Mouse (Mus musculus) frontal cortex, postnatal 10 days (tissue): ENCODE results near the gene Vwce.

ENCODE experiments used
- DNase-seq, 2 experiments: peaks; one replicate each; pipeline ENCODE4 v3.0.0; 2022; ENCODE audit warnings: low spot score in 2 of 2, mixed read lengths in 1 of 2

Vwce gene

DNA sequence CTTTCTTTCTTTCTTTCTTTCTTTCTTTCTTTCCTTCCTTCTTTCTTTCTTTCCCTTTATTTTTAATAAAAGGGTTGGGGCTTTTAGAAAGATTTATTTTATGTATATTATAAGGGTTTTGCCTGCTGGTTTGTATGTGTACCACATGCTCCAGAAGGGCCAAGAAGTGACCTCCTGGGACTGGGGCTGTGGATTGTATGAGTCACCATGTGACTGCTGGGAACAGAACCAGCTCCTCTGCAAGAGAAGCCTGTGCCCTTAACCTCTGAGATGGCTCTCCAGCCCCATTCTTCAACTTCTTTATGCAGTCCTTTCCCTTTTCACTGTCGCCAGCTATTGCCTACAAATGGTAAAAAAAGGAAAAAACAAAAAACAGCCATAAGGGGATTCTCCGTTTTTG, 11.6 kb downstream of the Vwce start:
- DNase-seq: no peak

DNA sequence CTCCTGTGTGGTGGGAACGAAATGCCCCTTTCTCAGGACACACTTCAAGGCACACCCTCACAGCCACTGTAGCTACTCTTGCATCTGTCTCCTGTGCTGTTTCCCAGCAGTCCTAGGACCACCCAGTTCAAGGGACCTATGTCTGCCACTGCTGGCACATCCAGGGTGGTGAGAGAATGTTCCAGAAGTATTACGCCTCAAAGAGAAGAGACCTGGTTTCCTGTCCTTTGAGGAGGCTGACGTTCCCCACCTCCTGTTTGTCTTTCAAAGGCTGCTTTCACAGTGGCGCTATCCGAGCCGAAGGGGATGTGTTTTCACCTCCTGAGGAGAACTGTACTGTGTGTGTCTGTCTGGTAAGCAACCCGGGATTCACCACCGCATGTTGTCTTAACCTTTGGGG, 14.1 kb downstream of the Vwce start:
- no peak for DNase-seq

DNA sequence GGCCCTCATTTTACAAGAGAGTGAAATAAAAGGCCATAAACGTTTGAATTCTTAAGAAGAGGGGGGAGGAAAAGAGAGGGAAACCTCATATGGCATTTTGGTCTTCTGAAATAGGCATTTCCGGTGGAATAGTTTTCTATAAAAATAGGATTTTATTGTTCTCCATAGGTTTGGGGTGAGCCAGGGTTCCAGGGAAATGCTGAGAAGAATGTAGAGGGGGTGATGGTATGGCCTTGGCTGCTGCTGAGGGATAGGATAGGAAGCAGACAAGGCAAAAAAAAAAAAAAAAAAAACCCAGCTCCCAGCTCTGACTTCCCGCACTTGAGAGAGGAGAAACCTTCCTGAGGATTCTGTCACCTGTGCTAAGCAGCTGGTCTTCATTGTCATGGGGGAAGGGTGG, 22.0 kb downstream of the Vwce start:
- DNase-seq: no peak

DNA sequence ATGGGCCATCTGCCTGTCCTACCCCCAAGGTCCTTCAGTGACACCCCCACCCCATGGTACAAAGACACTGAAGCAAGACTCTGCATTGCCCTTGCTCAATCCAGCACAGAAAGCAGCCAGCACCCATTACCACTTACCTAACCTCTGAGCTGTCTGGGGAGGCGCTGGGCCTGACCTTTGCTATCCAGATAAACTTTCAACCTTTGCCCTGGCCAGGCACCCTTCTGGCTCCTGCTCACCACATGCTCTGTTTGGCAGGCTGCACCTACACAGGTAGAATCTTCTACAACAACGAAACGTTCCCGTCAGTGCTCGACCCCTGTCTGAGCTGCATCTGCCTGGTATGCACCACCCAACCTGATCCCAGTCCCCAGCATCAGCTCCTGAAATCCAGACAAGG, 23.7 kb downstream of the Vwce start:
- no peak for DNase-seq

DNA sequence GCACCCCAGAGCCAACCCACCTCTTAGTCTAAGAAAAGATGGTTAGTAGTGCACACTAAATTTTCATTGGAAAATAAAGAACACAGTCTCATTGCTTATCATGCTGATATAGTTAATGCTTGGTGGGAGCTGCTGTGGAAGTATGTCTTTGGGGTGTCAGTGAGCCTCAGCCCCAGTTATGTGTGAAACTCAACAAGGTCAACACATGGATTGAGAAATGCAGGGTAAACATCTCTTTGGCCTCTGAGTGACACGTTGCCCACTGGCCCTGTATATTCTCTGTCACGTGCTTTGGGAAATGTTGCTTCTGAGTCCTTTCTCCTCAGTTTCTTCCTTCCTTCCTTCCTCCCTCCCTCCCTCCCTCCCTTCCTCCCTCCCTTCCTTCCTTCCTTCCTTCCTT, 24.4 kb downstream of the Vwce start:
- no peak for DNase-seq

DNA sequence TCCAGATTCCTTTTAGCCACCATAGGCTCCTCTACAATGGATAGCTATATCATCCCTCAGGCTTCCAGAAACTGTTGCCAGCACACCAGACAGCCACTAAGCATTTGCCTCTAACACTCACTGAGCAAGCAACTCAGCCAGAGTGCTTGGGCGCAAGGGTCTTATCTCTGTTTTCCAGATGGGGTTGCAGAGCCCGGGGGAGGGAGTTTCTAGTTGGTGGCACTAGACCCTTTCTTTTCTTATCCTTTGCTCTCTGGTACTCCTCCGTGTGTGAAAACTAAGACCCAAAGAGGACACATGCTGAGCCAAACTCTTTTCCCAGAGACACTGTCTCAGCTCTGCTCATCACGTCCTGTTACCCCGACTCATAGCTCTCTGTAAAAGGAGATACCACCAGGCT, 27.4 kb downstream of the Vwce start:
- no peak for DNase-seq

DNA sequence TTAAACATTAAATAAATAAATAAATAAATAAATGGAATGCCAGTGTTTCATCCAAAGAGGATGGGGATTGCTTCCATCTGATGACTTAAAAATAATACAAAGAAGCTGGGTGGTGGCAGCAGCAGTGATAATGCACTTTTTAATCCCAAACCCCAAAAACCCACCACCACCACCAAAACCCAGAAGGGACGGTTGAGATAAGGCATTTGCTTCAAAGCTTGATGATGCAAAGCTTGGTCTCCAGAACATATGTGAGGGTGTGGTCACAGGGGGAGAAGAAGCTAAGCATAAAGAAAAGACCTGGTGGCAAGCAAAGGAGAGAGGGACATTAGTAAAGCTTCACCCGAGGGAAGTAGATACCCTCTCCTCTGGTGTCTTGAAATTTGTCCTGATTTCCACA, 27.9 kb downstream of the Vwce start:
- DNase-seq: no peak

DNA sequence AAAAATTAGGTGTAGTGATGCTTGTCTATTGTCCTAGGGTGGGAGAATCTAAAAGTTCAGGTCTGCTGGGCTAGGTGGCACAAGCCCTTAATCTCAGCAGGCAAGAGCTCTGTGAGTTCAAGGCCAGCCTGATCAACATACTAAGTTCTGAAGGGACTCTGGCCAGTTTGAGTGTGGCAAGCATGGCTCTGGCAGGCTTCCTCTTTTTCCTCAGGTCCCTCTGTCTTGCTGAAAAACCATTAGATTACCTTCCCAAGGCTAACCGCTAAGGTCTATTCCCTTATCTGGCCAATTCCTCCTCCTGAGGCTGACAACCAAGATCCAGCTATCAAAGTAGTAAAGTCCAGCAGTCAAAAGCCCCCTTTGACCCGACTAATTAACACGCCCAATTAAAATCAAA, 28.7 kb downstream of the Vwce start:
- DNase-seq: no peak

DNA sequence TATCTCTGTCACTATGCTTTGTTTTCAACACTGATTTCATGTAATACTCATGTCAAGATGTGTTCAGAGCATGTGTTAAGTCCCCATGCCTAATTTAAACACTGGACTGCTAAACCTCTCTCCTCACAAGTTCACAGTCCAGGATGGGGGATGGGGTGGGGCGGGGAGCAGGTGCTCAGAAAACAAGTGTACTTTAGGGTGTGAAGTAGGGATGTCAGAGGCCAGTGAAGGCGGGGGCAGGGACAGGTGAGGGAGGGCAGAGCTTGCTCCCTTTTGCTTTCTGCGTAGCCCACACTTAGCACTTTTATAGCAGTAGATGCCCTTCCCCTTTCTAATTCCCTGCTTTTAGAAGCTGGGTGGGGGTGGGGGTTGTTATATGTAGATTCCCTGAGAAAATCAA, 31.1 kb downstream of the Vwce start:
- DNase-seq: no peak

DNA sequence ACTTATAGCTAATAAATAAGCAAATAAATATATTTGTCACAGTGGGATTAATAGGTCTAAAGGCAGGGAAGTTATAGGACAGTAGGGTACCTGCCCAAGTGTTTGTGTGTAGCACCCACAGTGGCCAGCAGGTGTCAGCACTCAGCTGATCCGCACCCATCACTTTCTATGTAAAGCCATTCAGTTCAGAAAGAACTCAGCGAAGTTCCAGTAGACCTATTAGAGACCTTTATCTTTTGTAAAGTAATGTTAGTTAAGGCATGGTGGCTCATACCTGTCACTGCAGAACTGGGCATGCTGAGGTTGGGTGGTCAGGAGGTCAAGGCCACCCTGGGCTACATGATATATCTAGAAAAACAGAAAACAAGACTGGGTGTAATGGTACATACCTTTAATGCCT, 31.5 kb downstream of the Vwce start:
- peak in 1 of 2 experiments; percentile 57 for DNase-seq

DNA sequence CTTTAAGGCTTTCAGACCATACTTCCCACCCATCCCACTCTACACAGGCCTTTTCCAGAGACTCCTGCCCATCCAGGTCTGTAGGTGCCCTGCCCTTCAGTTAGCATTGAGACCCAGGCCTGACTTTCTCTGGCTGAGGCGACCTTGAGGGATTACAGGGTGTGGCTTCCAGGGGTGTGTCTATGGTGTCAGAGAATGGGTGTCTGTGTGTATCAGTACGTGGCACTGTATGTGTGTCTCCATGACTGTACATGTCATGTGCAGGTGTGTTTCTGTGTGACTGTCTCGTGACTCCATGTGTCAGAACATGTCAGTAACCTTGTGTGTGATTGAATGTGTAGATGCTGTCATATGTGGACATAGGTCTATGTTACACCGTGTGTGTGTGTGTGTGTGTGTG, 37.3 kb downstream of the Vwce start:
- no peak for DNase-seq

DNA sequence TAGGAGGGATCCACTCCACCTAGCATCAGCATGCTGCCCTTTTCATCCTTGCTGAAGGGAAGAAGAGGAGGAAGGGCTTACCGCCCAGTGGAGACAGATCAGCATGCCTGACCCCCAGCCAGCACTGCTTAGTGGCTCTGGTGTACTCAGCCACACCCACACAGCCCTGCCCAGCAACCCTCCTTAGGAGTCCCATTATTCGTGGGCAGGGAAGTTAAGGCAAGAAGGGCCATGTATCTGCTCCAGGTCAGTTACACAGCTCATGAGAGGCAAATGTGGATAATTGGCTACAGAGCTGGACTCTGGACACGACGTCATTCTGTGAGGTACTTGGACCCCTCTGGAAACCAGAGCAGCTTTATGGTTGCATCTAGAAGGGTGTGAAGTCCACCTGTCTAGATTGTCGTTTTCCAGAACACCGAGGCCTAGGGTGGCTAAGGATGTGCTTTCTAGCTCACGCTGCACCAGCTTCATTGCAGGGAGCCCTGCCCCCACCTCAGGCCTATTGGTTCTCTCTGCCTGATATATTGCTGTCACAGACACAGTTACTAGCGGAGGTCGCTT, 37.9 kb downstream of the Vwce start:
- no peak for DNase-seq

DNA sequence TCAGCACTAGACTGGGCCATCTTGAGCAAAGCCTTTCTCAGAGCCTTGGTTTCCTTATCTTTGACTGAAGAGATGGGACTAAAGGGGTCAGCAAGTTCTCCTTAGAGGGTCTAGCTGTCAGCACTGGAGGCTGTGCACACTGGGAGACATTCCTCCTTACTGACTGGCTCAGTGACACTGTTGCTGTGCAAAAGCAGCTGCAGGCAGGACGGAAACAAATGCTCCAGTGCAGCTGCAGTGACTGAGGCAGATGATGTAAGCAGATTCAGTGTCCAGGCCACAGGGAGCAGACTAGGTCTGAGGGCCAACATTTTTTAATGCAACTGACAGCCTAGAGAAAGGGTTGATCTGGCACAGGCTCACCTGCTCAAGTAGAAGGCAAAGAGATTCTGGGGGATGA, 39.3 kb downstream of the Vwce start:
- no peak for DNase-seq

DNA sequence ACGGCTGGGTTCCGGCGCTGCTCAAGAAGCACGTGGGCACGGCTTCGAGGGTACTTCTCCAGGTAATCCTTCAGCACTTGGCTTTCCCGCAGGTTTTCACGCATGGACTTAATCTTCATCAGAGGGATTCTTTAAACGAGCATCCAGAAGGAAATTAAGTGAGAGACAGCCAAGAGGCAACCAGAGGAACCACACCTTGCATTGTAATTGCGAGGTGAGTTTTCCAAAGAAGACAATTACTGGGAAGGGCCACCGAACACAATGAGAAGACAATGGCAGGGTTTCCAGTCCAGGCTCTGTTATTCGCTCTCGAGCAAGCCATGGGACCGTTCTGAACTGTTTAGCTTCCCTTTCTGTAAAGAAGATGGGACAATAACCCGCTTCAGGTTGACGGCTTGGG, 42.6 kb downstream of the Vwce start:
- no peak for DNase-seq

DNA sequence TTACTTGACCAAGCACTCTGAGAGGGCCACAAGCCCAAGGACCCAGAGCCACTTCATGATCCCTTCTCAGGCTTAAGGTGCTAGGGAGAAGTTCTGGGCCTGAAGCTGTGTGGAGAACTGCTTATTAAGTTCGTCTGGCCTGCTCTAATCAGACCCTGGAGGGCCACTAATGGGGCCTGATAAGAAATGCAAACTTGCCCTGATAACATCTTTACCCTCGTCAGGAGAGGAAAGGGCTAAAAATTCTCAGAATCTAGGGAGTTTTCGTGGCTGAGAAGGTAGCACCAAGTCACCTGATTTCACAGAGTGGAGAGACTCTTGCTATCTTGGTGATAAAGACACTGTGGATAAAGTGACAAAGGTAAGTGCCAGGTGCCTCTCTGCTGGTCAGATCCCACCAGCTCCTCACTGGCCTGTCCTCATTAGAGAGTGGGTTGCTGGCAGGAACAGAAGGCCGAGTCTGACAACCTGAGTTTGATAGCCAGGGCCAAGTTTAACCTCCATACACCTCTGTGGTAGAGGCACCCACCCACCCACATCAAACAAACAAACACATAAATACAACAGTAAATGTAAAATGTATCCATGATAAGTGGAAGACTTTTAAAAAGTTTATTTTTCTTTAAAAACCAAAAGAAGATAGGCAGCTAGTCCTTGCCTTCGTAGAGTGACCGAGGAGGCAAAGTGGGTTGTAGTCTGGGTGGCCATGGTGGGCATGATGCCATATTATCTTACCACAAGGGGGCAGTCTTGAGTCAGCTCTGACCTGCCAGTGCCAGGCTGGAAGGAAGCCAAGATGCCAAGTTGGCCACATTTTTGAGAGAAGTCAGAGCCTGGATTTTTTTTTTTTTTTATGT, 44.1 kb downstream of the Vwce start, which contains the start of gene Pga5:
Gene Pga5, minus strand, starts transcription at position 157 of the 857 bp plus-strand sequence.
- peak; percentile 41 to 78 for DNase-seq

DNA sequence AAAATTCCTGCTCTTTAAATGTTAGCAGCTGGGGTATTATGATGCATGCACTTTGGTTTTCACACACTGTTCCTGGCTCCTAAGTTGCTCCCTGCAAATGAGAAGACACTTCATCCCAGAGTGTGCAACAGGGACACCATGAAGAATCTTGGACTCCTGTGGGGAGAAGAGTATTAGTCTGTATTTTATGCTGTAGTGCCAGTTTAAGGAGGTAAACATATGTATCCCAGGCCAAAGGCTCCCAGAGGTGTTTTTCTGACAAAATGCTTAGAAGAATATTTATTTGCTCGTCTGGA, 44.7 kb downstream of the Vwce start:
- DNase-seq: no peak

DNA sequence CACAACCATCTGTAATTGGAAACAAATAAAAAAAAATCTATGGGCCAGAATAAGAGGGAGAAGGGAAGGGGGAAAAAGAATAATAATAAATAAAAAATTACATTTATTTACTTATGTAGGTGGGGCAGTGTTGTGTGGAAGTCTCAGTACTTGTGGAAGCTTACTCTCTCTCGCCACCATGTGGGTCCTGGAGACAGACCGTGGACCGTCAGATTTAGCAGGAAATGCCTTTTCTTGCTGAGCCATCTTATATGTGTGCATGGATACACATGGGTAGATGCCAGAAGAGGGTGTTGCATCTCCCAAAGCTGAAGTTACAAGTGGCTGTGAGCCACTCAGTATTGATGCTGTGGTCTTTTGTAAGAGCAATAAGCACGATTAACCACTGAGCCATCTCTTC, 47.6 kb downstream of the Vwce start:
- no peak for DNase-seq

DNA sequence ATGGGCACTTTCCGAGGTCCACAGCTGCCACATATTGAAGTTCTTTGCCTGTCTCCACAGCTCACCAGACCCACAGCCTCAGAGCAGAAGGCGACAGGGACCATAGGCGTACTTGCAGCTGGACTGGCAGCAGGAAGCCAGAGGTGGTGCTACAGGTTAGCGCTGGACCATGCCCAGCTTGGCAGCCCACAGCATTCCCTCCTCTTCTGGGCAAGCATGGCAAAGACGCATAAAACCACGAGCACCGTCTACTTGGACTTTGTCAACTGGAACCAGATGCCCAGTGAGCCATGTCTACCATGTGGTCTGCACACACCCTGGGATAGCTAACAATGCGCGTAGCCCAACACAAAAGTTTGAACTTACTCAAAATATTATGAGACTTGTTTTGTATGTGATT, 51.1 kb downstream of the Vwce start:
- no peak for DNase-seq

DNA sequence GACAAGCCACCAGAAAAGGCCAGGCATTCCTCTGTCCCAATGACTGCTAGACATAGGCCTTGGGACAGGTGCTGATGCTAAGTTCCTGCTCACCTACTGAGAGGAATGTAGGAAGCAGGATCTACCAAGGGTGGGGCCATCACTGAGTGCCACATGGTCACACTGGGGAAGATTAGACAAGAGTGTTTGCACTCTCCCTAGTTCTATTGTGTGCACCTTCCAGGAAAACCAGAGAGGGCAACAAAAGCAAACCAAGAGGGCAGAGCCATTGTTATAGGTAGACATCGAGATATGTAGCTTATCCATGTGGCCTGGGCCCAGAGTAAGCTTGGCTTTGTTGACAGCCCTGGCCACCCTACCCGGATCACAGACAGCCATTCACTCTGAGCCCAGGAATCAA, 51.7 kb downstream of the Vwce start:
- DNase-seq: no peak

DNA sequence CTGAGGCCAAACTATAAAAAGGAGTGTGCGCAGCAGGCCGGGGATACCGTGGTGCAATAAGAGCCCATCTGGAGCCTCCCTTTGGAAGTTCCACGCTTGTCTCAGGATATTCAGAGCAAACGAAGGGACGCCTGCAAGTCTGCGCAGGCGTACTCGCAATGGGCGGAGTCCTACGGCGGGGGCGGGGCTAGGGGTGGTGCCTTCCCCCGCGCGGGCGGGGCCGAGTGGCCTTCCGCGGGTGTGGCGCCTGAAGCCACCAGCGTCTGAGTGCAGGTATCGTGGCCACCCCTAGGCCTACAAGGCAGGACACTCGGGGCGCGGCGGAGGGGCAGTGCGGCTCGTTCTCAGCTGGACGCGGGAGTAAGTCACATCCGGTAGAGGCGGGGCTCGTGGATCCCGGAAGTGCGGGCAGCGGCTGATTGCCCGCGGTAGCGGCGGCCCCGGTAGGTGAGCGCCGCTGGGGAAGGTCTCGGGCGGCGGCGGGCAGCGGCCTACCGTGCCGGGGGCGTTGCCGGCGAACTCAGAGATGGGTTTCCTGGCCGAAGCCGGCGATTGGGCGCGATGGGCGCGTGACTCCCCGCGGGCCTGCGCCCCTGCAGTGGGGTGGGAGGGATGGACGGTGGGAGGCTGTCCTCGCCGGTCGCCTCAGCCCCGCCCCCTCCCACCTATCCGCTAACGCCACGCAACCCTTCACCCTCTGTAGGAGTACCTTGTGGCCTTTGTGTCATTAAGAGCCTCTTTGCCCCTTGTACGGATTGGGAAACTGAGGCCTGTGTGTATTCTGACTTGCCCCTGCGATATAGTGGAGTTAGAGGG, 54.7 kb downstream of the Vwce start, which contains the start of gene Vps37c:
Gene Vps37c, plus strand, starts transcription at position 199 of the 816 bp plus-strand sequence.
- peak; percentile 85 to 91 for DNase-seq

DNA sequence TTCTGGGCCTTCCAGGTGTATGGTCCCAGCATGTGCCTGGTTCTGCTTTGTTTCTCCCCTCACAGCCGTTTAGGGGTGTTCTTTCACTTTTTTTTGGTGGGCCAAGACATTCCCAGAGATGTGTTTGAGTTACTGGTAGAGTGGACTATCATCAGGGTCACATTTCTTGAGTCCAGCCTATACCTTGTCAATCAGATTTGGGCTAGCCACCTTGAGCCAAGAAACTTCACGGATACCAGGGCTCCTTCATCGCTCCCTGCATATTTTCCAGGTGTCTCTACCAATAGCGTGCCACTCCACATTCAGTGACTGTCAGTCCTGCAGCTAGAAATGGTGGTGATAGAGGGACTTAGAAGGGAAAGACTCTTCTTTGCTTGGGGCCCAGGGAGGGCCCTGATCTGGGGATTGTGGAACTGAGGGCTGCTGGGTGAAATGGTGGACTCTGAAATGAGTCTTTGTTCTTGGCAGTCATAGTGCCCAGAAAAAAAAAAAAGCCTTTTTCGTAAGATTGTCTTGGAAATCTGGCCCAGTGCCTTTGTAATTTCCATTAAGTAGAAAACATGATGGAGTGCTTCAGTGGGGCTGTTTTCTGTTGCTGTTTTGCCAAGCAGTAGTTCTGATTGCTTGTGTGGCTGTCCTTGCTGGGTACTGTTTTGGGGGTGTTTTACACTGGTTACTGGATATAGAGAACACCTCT, 55.6 kb downstream of the Vwce start:
- DNase-seq: no peak

DNA sequence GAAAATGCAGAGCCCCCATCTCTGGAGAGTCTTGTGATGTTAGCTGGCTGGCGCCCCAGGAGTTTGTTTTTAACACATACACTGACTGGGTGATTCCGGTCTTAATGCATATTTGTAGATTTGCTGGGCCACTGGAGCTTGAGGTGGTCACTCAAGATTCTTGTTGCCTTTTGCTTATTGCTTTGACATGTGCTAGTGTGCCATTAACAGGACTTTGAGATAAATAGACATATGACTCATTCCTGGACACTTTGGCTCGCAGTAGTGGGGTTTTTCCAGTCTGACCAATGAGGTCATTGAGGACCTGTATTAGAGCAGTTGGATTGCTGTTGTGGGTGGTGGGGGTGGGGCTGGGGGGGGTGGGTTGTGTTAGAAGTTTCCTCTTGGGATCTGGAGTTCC, 56.3 kb downstream of the Vwce start:
- no peak for DNase-seq
